Mouse (Mus musculus): Measurements from ENCODE around the gene 1700013G24Rik. TPM values are rescaled to one million over a fixed set of nuclear protein-coding genes. Genes with fewer than 3 reads are reported as not detected.
A peak's percentile ranks its signal among the peaks of the same experiment; 100 is the strongest.

Gene 1700013G24Rik
- polyA plus RNA-seq, 1 experiment from 2014 or later, result not detected

DNA sequence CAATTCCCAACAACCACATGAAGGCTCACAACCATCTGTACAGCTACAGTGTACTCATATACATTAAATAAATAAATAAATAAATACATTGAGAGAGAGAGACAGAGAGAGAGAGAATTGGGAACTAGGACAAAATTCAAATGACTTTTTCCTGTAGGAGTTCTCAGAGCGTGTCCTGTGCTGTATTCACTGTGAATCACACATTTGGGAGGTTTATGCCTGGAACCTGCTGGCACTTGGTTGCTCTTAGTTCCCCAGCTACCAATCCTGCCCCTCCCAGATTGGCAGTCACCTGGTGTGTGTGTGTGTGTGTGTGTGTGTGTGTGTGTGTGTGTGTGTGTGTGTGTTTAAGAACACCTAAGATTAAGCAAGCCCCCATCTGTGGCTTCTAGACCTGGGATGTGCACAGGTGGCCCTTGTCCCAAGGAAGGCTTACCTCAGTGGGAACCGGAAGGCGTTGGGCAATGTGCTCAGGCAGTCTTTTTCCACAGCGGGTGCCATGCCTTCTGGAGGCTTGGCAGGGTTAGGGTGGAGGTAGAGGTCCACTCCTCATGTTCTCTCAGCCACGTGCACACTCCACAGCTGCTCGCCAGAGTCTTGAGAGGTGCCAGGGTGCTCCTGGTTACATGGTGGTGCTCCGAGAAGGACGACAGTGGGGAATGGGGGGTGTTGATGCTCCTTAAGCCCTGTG lies 16.0 kb upstream of the 1700013G24Rik start:
- Histone ChIP-seq H3K36me3 (ENCODE audit: insufficient read depth) (no peaks in the 10 kb centered on the region), H3K27me3 (ENCODE audit: insufficient read depth, low read length) (no peaks in the 10 kb centered on the region), H3K9ac (no peak overlapping the region), H3K4me3 (ENCODE audit: low read depth, low read length) (no peak overlapping the region), H3K27ac (ENCODE audit: low read depth) (no peak overlapping the region), H3K4me2 (no peak overlapping the region), H3K9me3 (ENCODE audit: low read depth, low read length) (no peaks in the 10 kb centered on the region), H3K4me1 (ENCODE audit: insufficient read depth) (no peaks in the 10 kb centered on the region)
- WGBS, result 87% methylated on average over 8 of the region's 8 CpGs
- ATAC-seq (ENCODE audit: insufficient read depth) (no peak), DNase-seq (no peak)
- TF ChIP-seq CTCF (IDR thresholded peaks at IDR 0.05; ENCODE audit: low read depth), result no peak

DNA sequence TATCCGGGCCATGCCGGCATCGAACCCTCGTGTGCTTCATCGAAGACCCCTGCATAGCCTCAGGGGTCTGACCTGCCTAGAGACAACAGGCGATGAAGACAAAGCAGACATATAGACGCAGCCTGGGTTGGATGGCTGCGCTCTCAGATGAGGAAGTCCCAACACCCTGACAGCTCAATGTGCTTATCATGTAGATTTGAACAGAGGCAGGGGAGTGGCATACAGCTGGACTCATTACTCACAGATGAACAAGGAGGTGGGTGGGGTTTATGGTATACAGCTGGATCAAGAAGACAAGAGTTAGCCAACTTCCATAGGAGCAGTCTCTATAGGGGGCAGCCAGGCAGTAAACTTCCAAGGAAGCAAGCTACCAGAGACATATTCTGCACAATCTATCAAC lies 14.2 kb upstream of the 1700013G24Rik start:
- 76% methylated on average over 8 of the region's 8 CpGs for WGBS
- TF ChIP-seq CTCF (IDR thresholded peaks at IDR 0.05; ENCODE audit: low read depth), result no peak

DNA sequence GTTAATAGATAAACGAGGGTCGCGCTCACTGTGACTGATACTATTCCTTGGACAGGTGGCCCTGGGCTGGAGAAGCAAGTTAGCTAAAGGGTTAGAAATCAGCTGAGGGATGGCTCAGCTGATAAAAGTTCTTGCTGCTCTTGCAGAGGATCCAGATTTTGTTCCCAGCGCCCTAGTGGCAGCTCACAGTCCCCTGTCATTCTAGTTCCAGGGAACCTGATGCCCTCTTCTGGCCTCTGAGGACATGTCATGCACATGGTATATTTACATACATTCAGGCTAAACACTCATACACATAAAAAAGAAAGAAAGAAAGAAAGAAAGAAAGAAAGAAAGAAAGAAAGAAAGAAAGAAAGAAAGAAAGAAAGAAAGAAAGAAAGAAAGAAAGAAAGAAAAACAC lies 11.8 kb upstream of the 1700013G24Rik start:
- H3K4me2 ChIP-seq, result no peak overlapping the region
- TF ChIP-seq CTCF (IDR thresholded peaks at IDR 0.05; ENCODE audit: low read depth), result peak; percentile 28; the same call in 1 of the 2 replicates
- DNase-seq (no peak), ATAC-seq (ENCODE audit: insufficient read depth) (no peak)
- H3K4me3 ChIP-seq (ENCODE audit: low read depth, low read length), result no peak overlapping the region
- no peaks in the 10 kb centered on the region for H3K36me3 ChIP-seq (ENCODE audit: insufficient read depth)
- no peaks in the 10 kb centered on the region for H3K4me1 ChIP-seq (ENCODE audit: insufficient read depth)
- WGBS, result 82% methylated on average over 4 of the region's 4 CpGs
- no peaks in the 10 kb centered on the region for H3K27me3 ChIP-seq (ENCODE audit: insufficient read depth, low read length)
- H3K9ac ChIP-seq, result no peak overlapping the region
- H3K27ac ChIP-seq (ENCODE audit: low read depth), result no peak overlapping the region
- no peaks in the 10 kb centered on the region for H3K9me3 ChIP-seq (ENCODE audit: low read depth, low read length)

More for the DNA sequence above, 14.2 kb upstream of the 1700013G24Rik start:
- Histone ChIP-seq H3K9ac (no peak overlapping the region), H3K4me3 (ENCODE audit: low read depth, low read length) (no peak overlapping the region), H3K27me3 (ENCODE audit: insufficient read depth, low read length) (no peaks in the 10 kb centered on the region), H3K27ac (ENCODE audit: low read depth) (no peak overlapping the region), H3K9me3 (ENCODE audit: low read depth, low read length) (no peaks in the 10 kb centered on the region), H3K4me2 (no peak overlapping the region), H3K36me3 (ENCODE audit: insufficient read depth) (no peaks in the 10 kb centered on the region), H3K4me1 (ENCODE audit: insufficient read depth) (no peaks in the 10 kb centered on the region)
- ATAC-seq (ENCODE audit: insufficient read depth), result no peak
- DNase-seq, result no peak

- Histone ChIP-seq H3K27ac (ENCODE audit: low read depth) (no peak overlapping the region), H3K27me3 (ENCODE audit: insufficient read depth, low read length) (no peaks in the 10 kb centered on the region), H3K4me3 (ENCODE audit: low read depth, low read length) (no peak overlapping the region), H3K9ac (no peak overlapping the region), H3K9me3 (ENCODE audit: low read depth, low read length) (no peaks in the 10 kb centered on the region), H3K4me2 (no peak overlapping the region), H3K4me1 (ENCODE audit: insufficient read depth) (peaks cover 8% of the 10 kb centered on the region; the same call in 1 of the 2 replicates), H3K36me3 (ENCODE audit: insufficient read depth) (no peaks in the 10 kb centered on the region)
- WGBS, result 9% methylated on average over 5 of the region's 5 CpGs
- ATAC-seq (ENCODE audit: insufficient read depth) (no peak; the same call in 1 of the 2 replicates), DNase-seq (peak; percentile 86)
- peak; percentile 91 for TF ChIP-seq CTCF (IDR thresholded peaks at IDR 0.05; ENCODE audit: low read depth)
These were observed 9.5 kb upstream of the 1700013G24Rik start for GRCm38 (mm10) chr4:137443625-137444024.

- Histone ChIP-seq H3K9ac (no peak overlapping the region), H3K4me2 (no peak overlapping the region), H3K4me1 (ENCODE audit: insufficient read depth) (peaks cover 8% of the 10 kb centered on the region; the same call in 1 of the 2 replicates), H3K36me3 (ENCODE audit: insufficient read depth) (no peaks in the 10 kb centered on the region), H3K9me3 (ENCODE audit: low read depth, low read length) (no peaks in the 10 kb centered on the region), H3K27ac (ENCODE audit: low read depth) (no peak overlapping the region), H3K4me3 (ENCODE audit: low read depth, low read length) (no peak overlapping the region), H3K27me3 (ENCODE audit: insufficient read depth, low read length) (no peaks in the 10 kb centered on the region)
- TF ChIP-seq CTCF (IDR thresholded peaks at IDR 0.05; ENCODE audit: low read depth), result no peak
- ATAC-seq (ENCODE audit: insufficient read depth), result no peak
- WGBS, result 85% methylated on average over 4 of the region's 4 CpGs
- no peak for DNase-seq
These were observed 7.2 kb upstream of the 1700013G24Rik start for GRCm38 (mm10) chr4:137445881-137446280.

- Histone ChIP-seq H3K9me3 (ENCODE audit: low read depth, low read length) (no peaks in the 10 kb centered on the region), H3K4me1 (ENCODE audit: insufficient read depth) (peaks cover 8% of the 10 kb centered on the region; the same call in 1 of the 2 replicates), H3K36me3 (ENCODE audit: insufficient read depth) (no peaks in the 10 kb centered on the region), H3K4me2 (no peak overlapping the region), H3K27ac (ENCODE audit: low read depth) (no peak overlapping the region), H3K27me3 (ENCODE audit: insufficient read depth, low read length) (no peaks in the 10 kb centered on the region), H3K9ac (no peak overlapping the region), H3K4me3 (ENCODE audit: low read depth, low read length) (no peak overlapping the region)
- no peak for TF ChIP-seq CTCF (IDR thresholded peaks at IDR 0.05; ENCODE audit: low read depth)
- no peak for ATAC-seq (ENCODE audit: insufficient read depth)
- 52% methylated on average over 7 of the region's 7 CpGs for WGBS
- DNase-seq, result no peak
These were observed 5.5 kb upstream of the 1700013G24Rik start for GRCm38 (mm10) chr4:137447363-137448196.

DNA sequence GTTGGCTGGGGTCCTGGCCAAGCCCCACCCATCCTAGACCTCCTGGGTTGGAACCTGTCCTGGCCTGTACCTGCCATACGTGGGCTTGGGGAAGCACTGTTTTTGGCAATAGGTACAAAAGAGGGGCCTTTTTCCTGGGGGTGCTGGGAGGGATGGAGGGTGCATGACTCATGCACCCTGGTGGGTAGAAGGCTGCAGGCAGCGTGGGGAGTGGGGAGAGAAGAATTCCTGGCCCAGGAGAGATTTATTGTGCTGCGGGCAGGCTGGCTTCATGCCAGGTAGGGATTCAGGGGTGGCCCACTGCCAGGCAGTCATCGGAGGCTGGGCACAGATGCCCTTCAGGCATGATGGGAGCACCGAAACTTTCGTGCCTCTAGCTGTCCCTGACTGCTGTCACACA lies 4.9 kb upstream of the 1700013G24Rik start:
- Histone ChIP-seq H3K4me3 (ENCODE audit: low read depth, low read length) (no peak overlapping the region), H3K27me3 (ENCODE audit: insufficient read depth, low read length) (no peaks in the 10 kb centered on the region), H3K4me1 (ENCODE audit: insufficient read depth) (peaks cover 8% of the 10 kb centered on the region; the same call in 1 of the 2 replicates), H3K9ac (no peak overlapping the region), H3K36me3 (ENCODE audit: insufficient read depth) (no peaks in the 10 kb centered on the region), H3K4me2 (no peak overlapping the region), H3K9me3 (ENCODE audit: low read depth, low read length) (no peaks in the 10 kb centered on the region), H3K27ac (ENCODE audit: low read depth) (no peak overlapping the region)
- 26% methylated on average over 6 of the region's 6 CpGs for WGBS
- DNase-seq, result peak; percentile 37
- no peak for TF ChIP-seq CTCF (IDR thresholded peaks at IDR 0.05; ENCODE audit: low read depth)
- 0 out of 2 replicates have a peak, but pooled peaks have one; percentile 25 for ATAC-seq (ENCODE audit: insufficient read depth)
